Mouse (Mus musculus) neural tube, embryonic 11.5 days (tissue): ENCODE data around the gene Tbrg4. TPM values are rescaled to one million over a fixed set of nuclear protein-coding genes. Genes with fewer than 3 reads are reported as not detected.
"Not testable (repeated sequence)": the region's sequence is repeated elsewhere in the genome, so short reads cannot be mapped to it uniquely, and the experiment has no call there.

ENCODE experiments used
- ATAC-seq: fragments of 200-750 bp; cut with Nextera tagmentation; 2 replicates; pipeline ENCODE4 v1.8.0; 2017; ENCODE audit warnings: moderate number of reproducible peaks, mild to moderate bottlenecking, moderate TSS enrichment, moderate library complexity; ENCODE audit not compliant: insufficient read depth, low FRiP score, low TSS enrichment
- DNase-seq: peaks from one replicate; pipeline ENCODE4 v3.0.0-alpha.2; 2015; ENCODE audit warnings: low spot score
- H3K27ac ChIP-seq: fragments of 300-500 bp; sonication (generic); 2 replicates; pipeline ENCODE4 v1.5.1; 2014; ENCODE audit warnings: low read depth, mild to moderate bottlenecking, low read length
- H3K27me3 ChIP-seq: fragments of 300-500 bp; sonication (generic); 2 replicates; pipeline ENCODE4 v1.6.1; 2014; ENCODE audit warnings: mild to moderate bottlenecking, low read length, mixed read lengths; ENCODE audit not compliant: control insufficient read depth, insufficient read depth
- H3K36me3 ChIP-seq: fragments of 300-500 bp; sonication (generic); 2 replicates; pipeline ENCODE4 v1.6.1; 2014; ENCODE audit warnings: mild to moderate bottlenecking, low read length, moderate library complexity, mixed read lengths; ENCODE audit not compliant: control insufficient read depth, insufficient read depth
- H3K4me1 ChIP-seq: fragments of 300-500 bp; sonication (generic); 2 replicates; pipeline ENCODE4 v1.6.1; 2014; ENCODE audit warnings: low read length, mixed read lengths; ENCODE audit not compliant: control insufficient read depth, insufficient read depth
- H3K4me2 ChIP-seq: fragments of 300-500 bp; sonication (generic); 2 replicates; pipeline ENCODE4 v1.6.1; 2014; ENCODE audit warnings: low read depth, mild to moderate bottlenecking, moderate library complexity
- H3K4me3 ChIP-seq: fragments of 300-500 bp; sonication (generic); 2 replicates; pipeline ENCODE4 v1.5.1; 2014; ENCODE audit warnings: low read depth, low read length
- H3K9ac ChIP-seq: fragments of 300-500 bp; sonication (generic); 2 replicates; pipeline ENCODE4 v1.6.1; 2014; ENCODE audit warnings: mild to moderate bottlenecking, low read length
- H3K9me3 ChIP-seq: fragments of 300-500 bp; sonication (generic); 2 replicates; pipeline ENCODE4 v1.6.1; 2016; ENCODE audit warnings: low read length; ENCODE audit not compliant: control insufficient read depth
- WGBS: fragments of 180-500 bp; shearing (Covaris S2); extraction: QIAGEN DNeasy Blood & Tissue Kit; methylation state at CpG from one replicate; pipeline ENCODE4 v1.1.7; 2014; 5-methylcytosine and 5-hydroxymethylcytosine counted together
- polyA plus RNA-seq: library from polyadenylated mRNA; unstranded; fragments of >200 nt; fragmentation: Nextera tagmentation; extraction: Ambion mirVana; gene quantifications from 2 replicates; pipeline ENCODE4 v1.2.1, GENCODE M21; 2014

Gene Tbrg4
- polyA plus RNA-seq, 1 experiment from 2014 or later, result 43.4 TPM

- H3K27ac ChIP-seq, result no peak overlapping the region
- H3K4me2 ChIP-seq, result no peak overlapping the region
- H3K4me1 ChIP-seq, result 0 out of 2 replicates have a peak, but pooled peaks cover 7% of the 10 kb centered on the region
- H3K27me3 ChIP-seq, result no peaks in the 10 kb centered on the region
- H3K9me3 ChIP-seq, result no peaks in the 10 kb centered on the region
- no peaks in the 10 kb centered on the region for H3K36me3 ChIP-seq
- DNase-seq, result peak; percentile 87
- peak; percentile 24; the same call in 1 of the 2 replicates for ATAC-seq
- H3K9ac ChIP-seq, result no peak overlapping the region
- H3K4me3 ChIP-seq, result no peak overlapping the region
- WGBS, result 1% methylated on average over 2 of the region's 2 CpGs
These were observed 29.0 kb upstream of the Tbrg4 start for GRCm38 (mm10) chr11:6654903-6655302.

DNA sequence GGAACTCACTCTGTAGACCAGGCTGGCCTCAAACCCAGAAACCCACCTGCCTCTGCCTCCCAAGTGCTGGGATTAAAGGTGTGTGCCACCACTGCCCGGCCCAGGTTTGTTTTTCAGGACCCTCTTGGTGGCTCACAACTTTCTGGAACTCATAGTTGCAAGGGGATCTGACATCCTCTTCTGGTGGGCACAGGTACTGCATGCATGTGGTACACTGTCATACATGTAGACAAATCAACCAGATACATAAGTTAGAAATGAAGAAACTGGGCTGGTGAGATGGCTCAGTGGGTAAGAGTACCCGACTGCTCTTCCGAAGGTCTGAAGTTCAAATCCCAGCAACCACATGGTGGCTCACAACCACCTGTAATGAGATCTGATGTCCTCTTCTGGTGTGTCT lies 27.1 kb upstream of the Tbrg4 start:
- H3K4me3 ChIP-seq, H3K4me1 ChIP-seq, H3K27me3 ChIP-seq, H3K27ac ChIP-seq, H3K36me3 ChIP-seq, H3K4me2 ChIP-seq, H3K9ac ChIP-seq, H3K9me3 ChIP-seq, DNase-seq, ATAC-seq: not testable (repeated sequence)
- 81% methylated on average over 3 of the region's 3 CpGs for WGBS

DNA sequence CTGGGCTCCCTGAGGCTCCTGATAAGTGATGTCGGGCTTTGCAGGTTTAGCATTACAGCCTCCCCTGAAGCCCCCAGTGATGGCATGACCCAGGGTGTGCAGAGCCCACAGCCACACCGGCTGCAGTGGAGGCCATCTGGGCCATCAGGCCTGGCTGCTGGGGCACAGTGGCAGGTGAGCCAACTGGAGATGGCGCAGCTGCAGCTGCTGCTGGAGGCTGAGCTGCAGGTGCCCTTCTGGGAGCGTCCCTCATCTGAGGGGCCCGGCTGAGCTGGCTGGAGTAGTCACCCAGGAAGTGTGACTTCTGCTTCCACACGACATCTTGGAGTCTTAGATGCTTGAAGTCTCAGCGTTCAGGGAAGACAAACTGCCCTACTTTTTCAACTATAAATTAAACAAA lies 24.7 kb upstream of the Tbrg4 start:
- no peaks in the 10 kb centered on the region for H3K9me3 ChIP-seq
- no peak overlapping the region for H3K27ac ChIP-seq
- DNase-seq, result no peak
- no peaks in the 10 kb centered on the region for H3K27me3 ChIP-seq
- WGBS, result 71% methylated on average over 7 of the region's 7 CpGs
- H3K36me3 ChIP-seq, result no peaks in the 10 kb centered on the region
- no peak overlapping the region for H3K4me3 ChIP-seq
- H3K4me1 ChIP-seq, result no peaks in the 10 kb centered on the region
- no peak for ATAC-seq
- H3K4me2 ChIP-seq, result no peak overlapping the region
- no peak overlapping the region for H3K9ac ChIP-seq

DNA sequence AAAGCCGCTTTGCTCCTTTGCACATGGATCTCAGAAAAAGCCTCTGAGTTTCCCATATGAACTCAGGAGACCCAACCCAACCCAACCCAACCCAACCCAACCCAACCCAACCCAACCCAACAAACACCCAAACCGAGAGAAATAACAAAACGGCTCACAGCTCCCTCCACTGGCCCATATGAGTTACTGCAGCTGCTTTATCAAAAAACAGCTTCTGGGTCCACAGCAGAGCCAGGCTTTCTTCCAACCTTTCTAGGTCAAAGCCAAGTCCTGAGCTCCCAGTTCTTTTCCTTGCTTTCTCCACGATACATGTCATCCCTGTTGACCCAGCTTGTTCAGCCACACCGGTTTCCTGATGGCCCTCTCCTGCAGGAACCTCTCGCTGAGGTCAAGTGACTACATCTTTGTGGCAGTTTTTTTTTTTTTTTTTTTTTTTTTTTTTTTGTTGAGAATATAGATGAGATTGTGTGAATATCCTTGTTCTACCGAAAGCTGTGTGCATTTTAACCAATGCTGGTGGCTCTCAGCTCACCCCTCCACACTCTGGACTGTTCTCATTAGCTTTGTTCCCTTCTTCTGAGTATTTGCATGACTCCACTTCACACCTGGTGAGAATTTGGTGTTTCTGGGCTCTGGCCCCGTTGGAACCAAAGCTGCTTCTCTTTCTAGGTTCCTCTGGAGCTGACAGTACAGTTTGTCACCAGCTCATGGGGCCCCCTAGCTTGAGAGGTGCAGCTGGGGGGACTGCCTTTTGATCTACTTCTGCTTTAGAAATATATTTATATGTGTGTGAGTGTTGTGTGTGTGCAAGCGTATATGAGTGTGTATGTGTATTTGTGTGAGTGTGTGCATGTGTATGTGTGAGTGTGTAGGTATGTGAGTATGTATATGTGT lies 22.2 kb upstream of the Tbrg4 start:
- H3K9ac ChIP-seq, result no peak overlapping the region
- ATAC-seq (no peak), DNase-seq (no peak)
- no peak overlapping the region for H3K27ac ChIP-seq
- no peak overlapping the region for H3K4me3 ChIP-seq
- no peak overlapping the region for H3K4me2 ChIP-seq
- no peaks in the 10 kb centered on the region for H3K36me3 ChIP-seq
- no peaks in the 10 kb centered on the region for H3K27me3 ChIP-seq
- no peaks in the 10 kb centered on the region for H3K4me1 ChIP-seq
- H3K9me3 ChIP-seq, result no peaks in the 10 kb centered on the region
- WGBS, result 56% methylated on average over 9 of the region's 9 CpGs

GRCm38 (mm10) chr11:6644566-6644965 lies 18.7 kb upstream of the Tbrg4 start:
- ATAC-seq, result no peak
- no peaks in the 10 kb centered on the region for H3K4me1 ChIP-seq
- H3K9me3 ChIP-seq, result no peaks in the 10 kb centered on the region
- 72% methylated on average over 6 of the region's 6 CpGs for WGBS
- no peaks in the 10 kb centered on the region for H3K36me3 ChIP-seq
- H3K27ac ChIP-seq, result no peak overlapping the region
- no peaks in the 10 kb centered on the region for H3K27me3 ChIP-seq
- no peak for DNase-seq
- H3K9ac ChIP-seq, result no peak overlapping the region
- H3K4me3 ChIP-seq, result no peak overlapping the region
- H3K4me2 ChIP-seq, result no peak overlapping the region

GRCm38 (mm10) chr11:6639072-6639471 lies 13.2 kb upstream of the Tbrg4 start:
- WGBS, result 70% methylated on average over 6 of the region's 6 CpGs
- H3K9ac ChIP-seq, result no peak overlapping the region
- H3K27me3 ChIP-seq, result no peaks in the 10 kb centered on the region
- no peak overlapping the region for H3K4me2 ChIP-seq
- no peak overlapping the region for H3K4me3 ChIP-seq
- H3K9me3 ChIP-seq, result no peaks in the 10 kb centered on the region
- no peak overlapping the region for H3K27ac ChIP-seq
- no peak for ATAC-seq
- H3K4me1 ChIP-seq, result no peaks in the 10 kb centered on the region
- no peaks in the 10 kb centered on the region for H3K36me3 ChIP-seq
- DNase-seq, result no peak

DNA sequence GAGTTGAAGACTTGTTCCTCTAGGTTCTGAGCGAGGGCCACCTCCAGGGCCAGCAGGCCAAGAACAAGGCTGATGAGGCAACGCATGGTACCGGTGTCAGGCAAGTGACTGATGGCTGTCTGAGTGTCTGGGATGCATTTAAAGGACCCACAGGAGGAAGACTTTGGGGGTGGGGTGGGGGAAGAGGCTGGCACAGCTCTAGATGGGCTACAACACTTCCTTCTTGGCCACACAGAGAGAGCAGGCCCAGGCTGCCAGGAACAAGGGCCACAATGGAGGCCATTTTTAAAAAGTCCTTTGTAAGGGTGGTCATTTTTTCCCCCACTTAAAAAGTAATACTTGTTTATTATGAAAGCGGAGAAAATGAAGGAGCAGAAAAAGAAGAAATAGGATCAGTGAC lies 12.7 kb upstream of the Tbrg4 start, which contains the start of gene Wap:
Gene Wap, minus strand, starts transcription at position 101 of the 400 bp plus-strand sequence.
- Histone ChIP-seq H3K9ac (no peak within 1 kb of the TSS), H3K9me3 (no peaks in the 10 kb centered on the region), H3K36me3 (no peaks in the 10 kb centered on the region), H3K4me3 (no peak within 1 kb of the TSS), H3K27ac (no peak within 1 kb of the TSS), H3K4me2 (no peak within 1 kb of the TSS), H3K4me1 (no peaks in the 10 kb centered on the region), H3K27me3 (no peaks in the 10 kb centered on the region)
- WGBS, result 93% methylated on average over 4 of the region's 4 CpGs
- no peak for DNase-seq
- ATAC-seq, result no peak

DNA sequence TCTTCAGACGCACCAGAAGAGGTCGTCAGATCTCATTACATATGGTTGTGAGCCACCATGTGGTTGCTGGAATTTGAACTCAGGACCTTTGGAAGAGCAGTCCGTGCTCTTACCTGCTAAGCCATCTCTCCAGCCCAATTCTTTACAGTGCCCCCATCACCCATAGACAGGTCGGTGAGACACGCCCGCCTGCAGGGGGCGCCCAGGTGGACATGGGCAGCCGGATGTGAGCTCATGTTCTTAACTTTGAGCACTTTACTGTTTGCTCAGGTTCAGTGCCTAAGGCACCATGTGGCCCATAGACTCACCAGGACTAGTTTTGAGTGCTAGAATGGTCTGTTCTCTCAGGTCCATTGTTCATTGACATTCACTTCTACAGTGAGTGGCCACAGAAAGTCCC lies 10.3 kb upstream of the Tbrg4 start:
- Histone ChIP-seq H3K9ac (no peak overlapping the region), H3K27ac (no peak overlapping the region), H3K36me3 (no peaks in the 10 kb centered on the region), H3K9me3 (no peaks in the 10 kb centered on the region), H3K4me1 (no peaks in the 10 kb centered on the region), H3K4me3 (no peak overlapping the region), H3K4me2 (no peak overlapping the region), H3K27me3 (no peaks in the 10 kb centered on the region)
- no peak for DNase-seq
- no peak for ATAC-seq
- WGBS, result 72% methylated on average over 8 of the region's 8 CpGs

DNA sequence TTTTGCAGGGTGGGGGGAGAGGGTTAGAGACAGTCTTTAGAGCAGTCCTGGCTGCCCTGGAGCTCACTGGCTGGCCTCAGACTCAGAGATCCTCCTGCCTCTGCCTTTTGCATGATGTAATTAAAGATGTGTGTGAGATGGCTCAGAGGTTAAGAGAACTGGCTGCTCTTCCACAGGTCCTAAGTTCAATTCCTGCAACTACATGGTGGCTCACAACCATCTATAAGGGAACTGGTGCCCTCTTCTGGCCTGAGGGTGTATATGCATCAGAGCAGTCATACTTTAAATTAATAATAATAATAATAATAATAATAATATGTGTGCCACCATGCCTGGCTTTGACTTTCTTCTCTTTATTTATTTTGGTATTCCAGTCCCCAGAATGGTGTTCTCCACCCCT lies 3.8 kb upstream of the Tbrg4 start:
- DNase-seq (no peak), ATAC-seq (no peak)
- no peak overlapping the region for H3K9ac ChIP-seq
- H3K9me3 ChIP-seq, result no peaks in the 10 kb centered on the region
- H3K4me3 ChIP-seq, result no peak overlapping the region
- H3K4me1 ChIP-seq, result peaks cover 8% of the 10 kb centered on the region; the same call in 1 of the 2 replicates
- H3K27me3 ChIP-seq, result no peaks in the 10 kb centered on the region
- no peak overlapping the region for H3K27ac ChIP-seq
- no peaks in the 10 kb centered on the region for H3K36me3 ChIP-seq
- H3K4me2 ChIP-seq, result no peak overlapping the region
